Mouse (Mus musculus): Measurements from ENCODE around the gene Arhgap30.

Gene Arhgap30

GRCm38 (mm10) chr1:171372880-171373279 lies 15.9 kb upstream of the Arhgap30 start:
- in situ Hi-C loops (cut with MboI; ENCODE audit: low pct_unique_long_range_greater_than_20kb in 1 of 2, low sequenced_read_pairs in 2 of 2, unreplicated experiment in 1 of 2): no loop called here

DNA sequence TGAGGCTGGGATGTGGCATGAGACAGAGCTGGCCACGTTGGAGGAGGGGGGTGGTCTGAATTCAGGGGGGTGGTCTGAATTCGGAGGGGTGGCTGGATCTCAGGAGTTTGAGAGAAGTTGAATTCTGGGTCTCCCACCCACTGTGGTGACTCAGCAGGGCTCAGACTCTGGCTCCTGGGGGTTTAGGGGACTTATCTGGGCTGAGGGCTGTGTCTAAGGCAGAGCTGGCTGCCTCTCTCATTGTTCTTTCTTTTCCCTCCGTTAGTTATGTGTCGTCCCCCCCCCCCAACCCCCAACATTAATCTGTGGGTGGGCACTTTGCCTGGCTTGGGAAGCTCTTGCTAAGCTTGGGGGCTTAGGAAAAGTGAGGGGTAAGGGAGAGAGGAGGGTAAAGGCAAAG lies 14.8 kb upstream of the Arhgap30 start:
- in situ Hi-C loops (cut with MboI; ENCODE audit: low pct_unique_long_range_greater_than_20kb in 1 of 2, low sequenced_read_pairs in 2 of 2, unreplicated experiment in 1 of 2): no loop called here

GRCm38 (mm10) chr1:171375646-171376097 lies 13.1 kb upstream of the Arhgap30 start:
- in situ Hi-C loops (cut with MboI; ENCODE audit: low pct_unique_long_range_greater_than_20kb in 1 of 2, low sequenced_read_pairs in 2 of 2, unreplicated experiment in 1 of 2): no loop called here

DNA sequence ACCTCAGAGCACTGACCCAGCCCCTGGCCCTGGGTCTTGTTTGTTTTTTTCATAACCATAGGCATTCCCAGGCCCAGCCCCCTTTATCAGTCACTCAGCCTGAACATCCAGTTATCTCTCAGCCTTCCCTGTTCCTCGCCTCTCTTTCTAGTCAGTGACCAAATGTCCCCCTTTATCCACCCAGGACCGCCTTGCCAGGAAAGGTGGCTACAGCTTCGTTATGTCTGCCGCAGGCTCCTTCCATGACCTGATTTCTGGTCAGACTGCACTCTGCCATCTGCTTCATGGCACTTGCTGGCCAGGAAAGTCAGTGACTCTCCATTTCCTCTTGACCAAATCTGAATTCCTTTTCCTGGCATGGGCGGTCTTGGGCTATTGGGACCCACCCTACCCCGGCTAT lies 10.5 kb upstream of the Arhgap30 start:
- in situ Hi-C loops (cut with MboI; ENCODE audit: low pct_unique_long_range_greater_than_20kb in 1 of 2, low sequenced_read_pairs in 2 of 2, unreplicated experiment in 1 of 2): no loop called here

DNA sequence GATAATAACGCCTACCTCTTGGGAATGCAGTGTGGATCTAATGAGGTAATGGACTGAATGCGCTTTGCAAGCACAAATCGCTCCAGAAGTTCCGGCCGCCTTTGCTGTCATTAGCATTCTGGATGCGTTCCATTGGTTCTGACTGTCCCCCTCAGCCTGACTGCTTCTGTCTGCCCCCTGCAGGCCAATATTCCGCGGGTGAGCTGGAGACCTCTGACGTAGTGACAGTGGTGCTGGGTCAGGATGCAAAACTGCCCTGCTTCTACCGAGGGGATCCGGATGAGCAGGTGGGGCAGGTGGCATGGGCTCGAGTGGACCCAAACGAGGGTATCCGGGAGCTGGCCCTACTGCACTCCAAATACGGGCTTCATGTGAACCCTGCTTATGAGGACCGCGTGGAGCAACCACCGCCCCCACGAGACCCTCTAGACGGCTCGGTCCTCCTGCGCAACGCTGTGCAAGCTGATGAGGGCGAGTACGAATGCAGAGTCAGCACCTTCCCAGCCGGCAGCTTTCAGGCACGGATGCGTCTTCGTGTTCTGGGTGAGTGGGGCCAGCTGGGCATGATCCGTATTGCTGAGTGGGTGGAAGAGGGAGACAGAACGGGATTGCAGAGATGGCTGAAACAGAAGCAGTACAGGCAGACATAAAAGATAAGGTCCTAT lies 8.7 kb upstream of the Arhgap30 start:
- in situ Hi-C loops (cut with MboI; ENCODE audit: low pct_unique_long_range_greater_than_20kb in 1 of 2, low sequenced_read_pairs in 2 of 2, unreplicated experiment in 1 of 2): no loop called here

DNA sequence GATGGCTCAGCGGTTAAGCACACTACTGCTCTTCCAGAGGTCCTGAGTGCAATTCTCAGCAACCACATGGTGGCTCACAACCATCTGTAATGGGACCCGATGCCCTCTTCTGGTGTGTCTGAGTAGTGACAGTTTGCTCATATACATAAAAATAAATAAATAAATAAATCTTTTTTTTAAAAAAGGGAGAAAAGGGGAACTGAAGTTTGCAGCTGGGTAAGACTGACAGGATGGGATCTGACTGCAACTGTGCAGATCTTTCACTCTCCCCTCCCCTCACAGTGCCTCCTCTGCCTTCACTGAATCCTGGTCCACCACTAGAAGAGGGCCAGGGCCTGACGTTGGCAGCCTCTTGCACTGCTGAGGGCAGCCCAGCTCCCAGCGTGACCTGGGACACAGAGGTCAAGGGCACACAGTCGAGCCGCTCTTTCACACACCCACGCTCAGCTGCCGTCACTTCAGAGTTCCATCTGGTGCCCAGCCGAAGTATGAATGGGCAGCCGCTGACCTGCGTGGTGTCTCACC lies 6.6 kb upstream of the Arhgap30 start:
- in situ Hi-C loops (cut with MboI; ENCODE audit: low pct_unique_long_range_greater_than_20kb in 1 of 2, low sequenced_read_pairs in 2 of 2, unreplicated experiment in 1 of 2): no loop called here

GRCm38 (mm10) chr1:171384361-171384760 lies 4.4 kb upstream of the Arhgap30 start:
- in situ Hi-C loops (cut with MboI; ENCODE audit: low pct_unique_long_range_greater_than_20kb in 1 of 2, low sequenced_read_pairs in 2 of 2, unreplicated experiment in 1 of 2): no loop called here

- in situ Hi-C loops (cut with MboI; ENCODE audit: low pct_unique_long_range_greater_than_20kb in 1 of 2, low sequenced_read_pairs in 2 of 2, unreplicated experiment in 1 of 2): no loop called here
These were observed 3.6 kb upstream of the Arhgap30 start for GRCm38 (mm10) chr1:171385171-171385570.

DNA sequence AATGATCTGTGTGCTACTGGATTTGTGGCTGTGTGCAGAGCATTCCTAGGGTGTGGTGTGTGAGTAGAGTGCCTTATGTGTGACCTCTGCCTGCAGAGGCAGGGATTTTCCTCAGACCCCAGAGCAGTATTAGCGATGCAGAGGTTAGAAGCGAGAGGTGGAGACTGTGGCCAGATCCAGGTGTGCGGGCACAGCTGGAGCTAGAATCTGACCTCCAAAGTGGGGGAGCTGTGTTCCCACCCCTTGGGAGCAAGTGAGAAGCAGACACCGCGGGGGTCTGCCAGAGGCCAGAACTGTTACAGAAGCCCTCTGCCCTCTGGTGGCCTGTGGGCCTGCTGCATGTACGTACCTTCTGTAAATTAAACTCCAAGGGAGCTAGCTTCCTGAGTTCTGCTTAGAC lies 1.7 kb upstream of the Arhgap30 start:
- in situ Hi-C loops (cut with MboI; ENCODE audit: low pct_unique_long_range_greater_than_20kb in 1 of 2, low sequenced_read_pairs in 2 of 2, unreplicated experiment in 1 of 2): no loop called here

DNA sequence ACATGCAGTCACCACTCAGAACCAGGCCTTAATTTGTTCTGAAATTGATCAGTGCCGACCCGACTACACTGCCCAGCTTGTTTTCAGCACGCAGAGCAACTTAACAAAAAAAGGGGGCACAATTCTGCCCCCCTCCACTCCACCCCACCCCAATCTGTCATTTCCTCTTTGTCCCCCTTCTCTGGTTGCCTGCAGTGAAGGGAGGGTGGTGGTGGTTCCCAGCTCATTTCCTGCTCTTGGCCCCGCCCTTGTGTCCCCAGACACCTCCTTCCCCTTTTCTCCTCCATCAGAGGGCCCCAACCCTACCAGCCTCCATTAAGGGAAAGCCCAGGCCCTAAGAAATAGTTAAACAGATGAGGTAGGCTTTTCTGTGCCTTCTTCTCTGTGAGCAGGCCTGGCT lies 1.3 kb downstream of the Arhgap30 start:
- in situ Hi-C loops (cut with MboI; ENCODE audit: low pct_unique_long_range_greater_than_20kb in 1 of 2, low sequenced_read_pairs in 2 of 2, unreplicated experiment in 1 of 2): no loop called here

DNA sequence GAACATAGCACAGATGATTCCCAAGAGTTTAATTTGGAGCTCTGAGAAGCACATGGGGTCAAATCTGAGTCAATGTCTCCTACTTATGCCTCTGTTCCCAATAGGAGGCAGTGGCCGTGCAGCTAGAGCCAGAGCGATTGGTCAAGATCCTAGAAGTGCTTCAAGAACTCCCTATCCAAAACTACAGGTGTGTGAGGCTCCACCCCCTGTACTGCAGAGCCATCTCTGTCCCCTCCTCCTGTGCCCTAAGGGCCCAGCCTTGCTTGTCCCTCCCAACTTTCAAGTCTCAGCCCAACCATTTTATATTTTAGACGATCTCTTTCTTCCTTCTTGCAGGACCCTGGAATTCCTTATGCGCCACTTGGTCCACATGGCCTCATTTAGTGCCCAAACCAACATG lies 13.1 kb downstream of the Arhgap30 start:
- in situ Hi-C loops (cut with MboI; ENCODE audit: low pct_unique_long_range_greater_than_20kb in 1 of 2, low sequenced_read_pairs in 2 of 2, unreplicated experiment in 1 of 2): no loop called here

GRCm38 (mm10) chr1:171402991-171403390 lies 14.2 kb downstream of the Arhgap30 start:
- in situ Hi-C loops (cut with MboI; ENCODE audit: low pct_unique_long_range_greater_than_20kb in 1 of 2, low sequenced_read_pairs in 2 of 2, unreplicated experiment in 1 of 2): no loop called here

DNA sequence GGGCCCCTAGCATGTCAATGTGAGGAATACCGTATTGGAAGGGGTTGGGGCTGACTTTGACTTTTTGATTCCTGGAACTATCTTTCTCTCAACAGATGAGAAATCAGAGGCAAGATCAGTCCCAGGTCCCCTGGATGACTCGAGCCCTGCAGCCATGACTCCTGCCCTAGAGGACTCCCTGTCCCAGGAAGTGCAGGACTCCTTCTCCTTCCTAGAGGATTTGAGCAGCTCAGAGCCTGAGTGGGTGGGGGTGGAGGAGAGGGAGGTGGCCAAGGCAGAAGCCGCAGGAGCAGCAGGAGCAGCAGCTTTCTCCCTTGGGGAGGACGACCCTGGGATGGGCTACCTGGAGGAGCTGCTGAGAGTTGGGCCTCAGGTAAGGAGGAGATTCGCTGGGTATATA lies 18.5 kb downstream of the Arhgap30 start:
- in situ Hi-C loops (cut with MboI; ENCODE audit: low pct_unique_long_range_greater_than_20kb in 1 of 2, low sequenced_read_pairs in 2 of 2, unreplicated experiment in 1 of 2): no loop called here

GRCm38 (mm10) chr1:171410231-171410630 lies 21.5 kb downstream of the Arhgap30 start:
- in situ Hi-C loops (cut with MboI; ENCODE audit: low pct_unique_long_range_greater_than_20kb in 1 of 2, low sequenced_read_pairs in 2 of 2, unreplicated experiment in 1 of 2): no loop called here

GRCm38 (mm10) chr1:171410947-171411484 lies 22.3 kb downstream of the Arhgap30 start, which contains the start of gene Usf1:
Usf1 (plus strand) TSS chr1:171411313.
- in situ Hi-C loops (cut with MboI; ENCODE audit: low pct_unique_long_range_greater_than_20kb in 1 of 2, low sequenced_read_pairs in 2 of 2, unreplicated experiment in 1 of 2): no loop called here

DNA sequence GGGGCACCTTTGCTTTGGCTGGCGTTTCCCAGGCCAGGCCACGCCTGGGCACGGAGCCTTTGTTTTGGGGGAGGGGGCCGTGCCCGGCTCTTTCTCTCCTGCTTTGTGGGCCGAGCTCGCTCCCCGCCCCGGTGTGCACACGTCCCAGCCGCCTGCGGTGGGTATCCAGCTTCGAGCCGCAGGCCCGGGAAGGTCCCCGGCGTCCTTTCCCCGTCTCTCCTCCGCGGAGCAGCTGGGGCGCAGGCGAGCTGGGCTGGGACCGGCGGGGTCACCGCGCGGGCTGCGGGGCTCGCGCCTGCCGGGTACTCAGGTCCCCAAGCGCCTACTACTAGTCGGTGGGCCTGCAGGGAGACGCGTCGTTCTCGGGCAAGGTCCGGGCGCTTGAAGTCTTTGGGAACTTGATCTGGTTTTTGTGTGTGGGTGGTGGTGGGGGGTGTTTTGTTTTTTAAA lies 22.8 kb downstream of the Arhgap30 start:
- in situ Hi-C loops (cut with MboI; ENCODE audit: low pct_unique_long_range_greater_than_20kb in 1 of 2, low sequenced_read_pairs in 2 of 2, unreplicated experiment in 1 of 2): no loop called here

DNA sequence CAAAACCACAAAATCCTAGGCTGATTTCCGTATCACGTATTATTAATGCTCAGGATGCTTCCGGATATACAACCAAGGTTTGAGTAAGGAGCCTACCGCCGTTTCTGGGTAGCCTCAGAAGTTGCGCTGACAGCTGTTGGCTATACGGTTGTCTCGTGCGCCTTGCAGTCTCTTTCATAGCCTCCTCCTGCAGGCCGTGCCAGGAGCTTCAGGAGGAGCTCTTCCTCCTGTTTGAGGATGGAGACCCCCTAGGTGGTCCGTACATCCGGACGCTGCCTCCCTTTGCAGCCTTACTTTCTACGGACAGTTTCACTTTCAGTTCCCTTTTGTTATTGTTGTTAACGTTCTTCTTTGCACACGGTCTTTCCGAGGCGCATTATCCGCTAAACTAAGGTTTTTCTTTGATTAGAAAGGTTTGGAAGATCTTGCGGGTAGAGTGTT lies 23.3 kb downstream of the Arhgap30 start:
- in situ Hi-C loops (cut with MboI; ENCODE audit: low pct_unique_long_range_greater_than_20kb in 1 of 2, low sequenced_read_pairs in 2 of 2, unreplicated experiment in 1 of 2): no loop called here

GRCm38 (mm10) chr1:171412446-171412845 lies 23.7 kb downstream of the Arhgap30 start:
- in situ Hi-C loops (cut with MboI; ENCODE audit: low pct_unique_long_range_greater_than_20kb in 1 of 2, low sequenced_read_pairs in 2 of 2, unreplicated experiment in 1 of 2): no loop called here

DNA sequence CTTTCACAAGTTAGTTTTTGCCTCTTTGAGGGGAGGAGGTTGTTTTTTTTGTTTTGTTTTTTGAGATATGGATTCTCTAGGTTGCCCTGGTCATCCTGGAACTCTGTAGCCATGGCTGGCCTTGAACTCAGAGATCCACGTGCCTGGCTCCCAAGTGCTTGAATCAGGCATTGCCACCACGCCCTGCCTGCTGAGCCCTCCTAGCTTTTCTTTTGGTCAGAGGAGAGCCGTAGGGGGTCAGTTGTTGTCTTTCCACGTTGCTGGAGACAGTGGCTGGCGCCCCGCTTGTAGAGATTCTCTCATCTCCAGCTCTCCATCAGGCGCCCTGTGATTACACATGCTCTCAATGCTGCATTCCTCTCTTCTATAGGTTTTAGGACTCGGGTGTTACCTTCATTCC lies 24.9 kb downstream of the Arhgap30 start:
- in situ Hi-C loops (cut with MboI; ENCODE audit: low pct_unique_long_range_greater_than_20kb in 1 of 2, low sequenced_read_pairs in 2 of 2, unreplicated experiment in 1 of 2): no loop called here

DNA sequence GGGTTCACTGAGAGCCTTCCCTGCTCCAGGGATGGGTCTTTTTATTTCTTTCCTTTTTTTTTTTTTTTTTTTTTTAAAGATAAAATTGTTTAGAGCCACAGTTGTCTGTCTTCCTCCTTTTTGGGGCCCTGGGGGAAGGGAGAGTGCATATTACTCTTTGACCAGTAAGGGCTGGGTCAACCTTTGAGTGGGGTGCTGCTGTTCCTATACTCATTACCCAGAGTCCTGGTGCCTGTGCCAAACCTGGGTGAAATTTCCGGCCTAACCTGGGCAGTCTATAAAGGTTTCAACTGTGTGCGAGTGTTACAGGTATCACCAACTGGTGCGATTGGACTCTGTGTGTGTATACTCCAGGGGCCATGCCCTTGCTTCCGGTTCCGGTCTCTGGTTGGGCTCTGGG lies 29.9 kb downstream of the Arhgap30 start, which contains the start of gene Tstd1:
Tstd1 (plus strand) TSS at position 213 of the 400 bp plus-strand sequence.
- in situ Hi-C loops (cut with MboI; ENCODE audit: low pct_unique_long_range_greater_than_20kb in 1 of 2, low sequenced_read_pairs in 2 of 2, unreplicated experiment in 1 of 2): no loop called here
